Mouse (Mus musculus): ENCODE measurements around the gene Dhrs9. TPM values are rescaled to one million over a fixed set of nuclear protein-coding genes. Genes with fewer than 3 reads are reported as not detected.

Dhrs9 gene
- polyA plus RNA-seq (2014; fragmentation: Illumina TruSeq; extraction: RNeasy Lipid Tissue Mini Kit (QIAGEN cat#74804); ENCODE audit: low read depth, low replicate concordance) = not detected

GRCm38 (mm10) chr2:69380281-69380680 is at the start of gene Dhrs9:
TSS of gene Dhrs9 (plus strand) at chr2:69380445.

GRCm38 (mm10) chr2:69342496-69343221 is 37.6 kb upstream of the Dhrs9 start, which contains the start of gene Abcb11:
TSS of gene Abcb11 (minus strand) at chr2:69342616.

Other genes starting within 250 kb of the Dhrs9 start
- 0.66 TPM for gene Nostrin, start 244.6 kb upstream of the Dhrs9 start, polyA plus RNA-seq (2014; fragmentation: Illumina TruSeq; extraction: RNeasy Lipid Tissue Mini Kit (QIAGEN cat#74804); ENCODE audit: low read depth, low replicate concordance)
- 113 TPM for gene Spc25, start 174.3 kb upstream of the Dhrs9 start, polyA plus RNA-seq (2014; fragmentation: Illumina TruSeq; extraction: RNeasy Lipid Tissue Mini Kit (QIAGEN cat#74804); ENCODE audit: low read depth, low replicate concordance)
- gene G6pc2, start 169.4 kb upstream of the Dhrs9 start, polyA plus RNA-seq (2014; fragmentation: Illumina TruSeq; extraction: RNeasy Lipid Tissue Mini Kit (QIAGEN cat#74804); ENCODE audit: low read depth, low replicate concordance) = 0.27 TPM
- gene Abcb11, start 37.8 kb upstream of the Dhrs9 start, polyA plus RNA-seq (2014; fragmentation: Illumina TruSeq; extraction: RNeasy Lipid Tissue Mini Kit (QIAGEN cat#74804); ENCODE audit: low read depth, low replicate concordance) = 1.7 TPM
- gene Lrp2, start 205.6 kb downstream of the Dhrs9 start, polyA plus RNA-seq (2014; fragmentation: Illumina TruSeq; extraction: RNeasy Lipid Tissue Mini Kit (QIAGEN cat#74804); ENCODE audit: low read depth, low replicate concordance) = 0.39 TPM

Data from testis, adult 10 weeks (tissue).